Mouse (Mus musculus): ENCODE data around the gene Usp12. TPM values are rescaled to one million over a fixed set of nuclear protein-coding genes. Genes with fewer than 3 reads are reported as not detected.
A peak's percentile ranks its signal among the peaks of the same experiment; 100 is the strongest.
"Not testable (repeated sequence)": the region's sequence is repeated elsewhere in the genome, so short reads cannot be mapped to it uniquely, and the experiment has no call there.

The Usp12 gene
- polyA plus RNA-seq, 1 experiment from 2014 or later = 14.0 TPM

GRCm38 (mm10) chr5:146750958-146751357 lies 43.8 kb downstream of the Usp12 start:
- Histone ChIP-seq H3K9me3 (ENCODE audit: control insufficient read depth, low read length) (no peaks in the 10 kb centered on the region), H3K9ac (ENCODE audit: low read depth, low read length) (no peak overlapping the region), H3K4me2 (ENCODE audit: low read depth, low read length) (no peak overlapping the region), H3K27ac (replicated peaks; ENCODE audit: low read depth, low read length) (no peak overlapping the region), H3K4me3 (ENCODE audit: low read depth, low read length) (no peak overlapping the region), H3K36me3 (ENCODE audit: control insufficient read depth, insufficient read depth, low read length) (peaks cover 63% of the 10 kb centered on the region), H3K27me3 (replicated peaks; ENCODE audit: control insufficient read depth, insufficient read depth, low read length) (no peaks in the 10 kb centered on the region), H3K4me1 (ENCODE audit: control insufficient read depth, insufficient read depth, low read length) (no peaks in the 10 kb centered on the region)
- no peak for ATAC-seq (ENCODE audit: low read depth)
- DNase-seq (ENCODE audit: low spot score) = no peak
- WGBS = 84% methylated on average over 7 of the region's 7 CpGs

- no peak for DNase-seq (ENCODE audit: low spot score)
Observed at GRCm38 (mm10) chr5:146750273-146750672, 44.5 kb downstream of the Usp12 start.

GRCm38 (mm10) chr5:146749857-146750256 lies 44.9 kb downstream of the Usp12 start:
- Histone ChIP-seq H3K4me3 (ENCODE audit: low read depth, low read length) (no peak overlapping the region), H3K36me3 (ENCODE audit: control insufficient read depth, insufficient read depth, low read length) (peaks cover 62% of the 10 kb centered on the region), H3K9me3 (ENCODE audit: control insufficient read depth, low read length) (no peaks in the 10 kb centered on the region), H3K4me2 (ENCODE audit: low read depth, low read length) (no peak overlapping the region), H3K9ac (ENCODE audit: low read depth, low read length) (no peak overlapping the region), H3K4me1 (ENCODE audit: control insufficient read depth, insufficient read depth, low read length) (no peaks in the 10 kb centered on the region), H3K27ac (replicated peaks; ENCODE audit: low read depth, low read length) (no peak overlapping the region), H3K27me3 (replicated peaks; ENCODE audit: control insufficient read depth, insufficient read depth, low read length) (no peaks in the 10 kb centered on the region)
- no peak for ATAC-seq (ENCODE audit: low read depth)
- DNase-seq (ENCODE audit: low spot score) = no peak
- whole genome bisulfite sequencing = 88% methylated on average over 5 of the region's 5 CpGs

More at GRCm38 (mm10) chr5:146750273-146750672, 44.5 kb downstream of the Usp12 start:
- Histone ChIP-seq H3K36me3 (ENCODE audit: control insufficient read depth, insufficient read depth, low read length) (peaks cover 63% of the 10 kb centered on the region), H3K9ac (ENCODE audit: low read depth, low read length) (no peak overlapping the region), H3K27me3 (replicated peaks; ENCODE audit: control insufficient read depth, insufficient read depth, low read length) (no peaks in the 10 kb centered on the region), H3K4me3 (ENCODE audit: low read depth, low read length) (no peak overlapping the region), H3K4me2 (ENCODE audit: low read depth, low read length) (no peak overlapping the region), H3K9me3 (ENCODE audit: control insufficient read depth, low read length) (no peaks in the 10 kb centered on the region), H3K27ac (replicated peaks; ENCODE audit: low read depth, low read length) (no peak overlapping the region), H3K4me1 (ENCODE audit: control insufficient read depth, insufficient read depth, low read length) (no peaks in the 10 kb centered on the region)
- 87% methylated on average over 7 of the region's 7 CpGs for WGBS
- ATAC-seq (ENCODE audit: low read depth) = no peak

- no peak for ATAC-seq (ENCODE audit: low read depth)
- H3K9me3 ChIP-seq (ENCODE audit: control insufficient read depth, low read length) = no peaks in the 10 kb centered on the region
- peaks cover 61% of the 10 kb centered on the region for H3K36me3 ChIP-seq (ENCODE audit: control insufficient read depth, insufficient read depth, low read length)
- 87% methylated on average over 9 of the region's 9 CpGs for WGBS
- H3K27ac ChIP-seq (replicated peaks; ENCODE audit: low read depth, low read length) = no peak overlapping the region
- H3K9ac ChIP-seq (ENCODE audit: low read depth, low read length) = no peak overlapping the region
- no peaks in the 10 kb centered on the region for H3K27me3 ChIP-seq (replicated peaks; ENCODE audit: control insufficient read depth, insufficient read depth, low read length)
- no peak overlapping the region for H3K4me2 ChIP-seq (ENCODE audit: low read depth, low read length)
- no peaks in the 10 kb centered on the region for H3K4me1 ChIP-seq (ENCODE audit: control insufficient read depth, insufficient read depth, low read length)
- H3K4me3 ChIP-seq (ENCODE audit: low read depth, low read length) = no peak overlapping the region
- no peak for DNase-seq (ENCODE audit: low spot score)
Observed at GRCm38 (mm10) chr5:146736970-146737495, 57.8 kb downstream of the Usp12 start.

- Histone ChIP-seq H3K9ac (ENCODE audit: low read depth, low read length) (no peak overlapping the region), H3K36me3 (ENCODE audit: control insufficient read depth, insufficient read depth, low read length) (peaks cover 61% of the 10 kb centered on the region), H3K4me3 (ENCODE audit: low read depth, low read length) (no peak overlapping the region), H3K9me3 (ENCODE audit: control insufficient read depth, low read length) (no peaks in the 10 kb centered on the region), H3K4me1 (ENCODE audit: control insufficient read depth, insufficient read depth, low read length) (no peaks in the 10 kb centered on the region), H3K27ac (replicated peaks; ENCODE audit: low read depth, low read length) (no peak overlapping the region), H3K27me3 (replicated peaks; ENCODE audit: control insufficient read depth, insufficient read depth, low read length) (no peaks in the 10 kb centered on the region), H3K4me2 (ENCODE audit: low read depth, low read length) (no peak overlapping the region)
- DNase-seq (ENCODE audit: low spot score) (no peak), ATAC-seq (ENCODE audit: low read depth) (no peak)
- WGBS = 85% methylated on average over 18 of the region's 18 CpGs
Observed at GRCm38 (mm10) chr5:146736348-146736747, 58.5 kb downstream of the Usp12 start.

GRCm38 (mm10) chr5:146735054-146735453 lies 59.8 kb downstream of the Usp12 start:
- not testable (repeated sequence) for H3K4me2 ChIP-seq (ENCODE audit: low read depth, low read length); H3K9me3 ChIP-seq (ENCODE audit: control insufficient read depth, low read length); H3K9ac ChIP-seq (ENCODE audit: low read depth, low read length); H3K4me1 ChIP-seq (ENCODE audit: control insufficient read depth, insufficient read depth, low read length); H3K4me3 ChIP-seq (ENCODE audit: low read depth, low read length); ATAC-seq (ENCODE audit: low read depth); H3K27ac ChIP-seq (replicated peaks; ENCODE audit: low read depth, low read length); H3K27me3 ChIP-seq (replicated peaks; ENCODE audit: control insufficient read depth, insufficient read depth, low read length); DNase-seq (ENCODE audit: low spot score)
- peaks cover 52% of the 10 kb centered on the region for H3K36me3 ChIP-seq (ENCODE audit: control insufficient read depth, insufficient read depth, low read length)
- 86% methylated on average over 1 of the region's 9 CpGs for WGBS

GRCm38 (mm10) chr5:146733888-146734640 lies 60.7 kb downstream of the Usp12 start:
- ATAC-seq (ENCODE audit: low read depth) = no peak

GRCm38 (mm10) chr5:146733372-146733771 lies 61.4 kb downstream of the Usp12 start:
- 74% methylated on average over 7 of the region's 7 CpGs for WGBS
- ATAC-seq (ENCODE audit: low read depth) (peak; percentile 28; the same call in 1 of the 2 replicates), DNase-seq (ENCODE audit: low spot score) (no peak)
- H3K4me2 ChIP-seq (ENCODE audit: low read depth, low read length) = no peak overlapping the region
- no peaks in the 10 kb centered on the region for H3K27me3 ChIP-seq (replicated peaks; ENCODE audit: control insufficient read depth, insufficient read depth, low read length)
- no peaks in the 10 kb centered on the region for H3K4me1 ChIP-seq (ENCODE audit: control insufficient read depth, insufficient read depth, low read length)
- no peak overlapping the region for H3K9ac ChIP-seq (ENCODE audit: low read depth, low read length)
- H3K27ac ChIP-seq (replicated peaks; ENCODE audit: low read depth, low read length) = no peak overlapping the region
- H3K4me3 ChIP-seq (ENCODE audit: low read depth, low read length) = no peak overlapping the region
- H3K36me3 ChIP-seq (ENCODE audit: control insufficient read depth, insufficient read depth, low read length) = peaks cover 36% of the 10 kb centered on the region
- H3K9me3 ChIP-seq (ENCODE audit: control insufficient read depth, low read length) = no peaks in the 10 kb centered on the region

More at GRCm38 (mm10) chr5:146733888-146734640, 60.7 kb downstream of the Usp12 start:
- H3K9me3 ChIP-seq (ENCODE audit: control insufficient read depth, low read length) = no peaks in the 10 kb centered on the region
- H3K27me3 ChIP-seq (replicated peaks; ENCODE audit: control insufficient read depth, insufficient read depth, low read length) = no peaks in the 10 kb centered on the region
- no peak overlapping the region for H3K9ac ChIP-seq (ENCODE audit: low read depth, low read length)
- H3K4me2 ChIP-seq (ENCODE audit: low read depth, low read length) = no peak overlapping the region
- no peak overlapping the region for H3K4me3 ChIP-seq (ENCODE audit: low read depth, low read length)
- 72% methylated on average over 12 of the region's 12 CpGs for WGBS
- DNase-seq (ENCODE audit: low spot score) = no peak
- H3K27ac ChIP-seq (replicated peaks; ENCODE audit: low read depth, low read length) = no peak overlapping the region
- no peaks in the 10 kb centered on the region for H3K4me1 ChIP-seq (ENCODE audit: control insufficient read depth, insufficient read depth, low read length)
- H3K36me3 ChIP-seq (ENCODE audit: control insufficient read depth, insufficient read depth, low read length) = peaks cover 42% of the 10 kb centered on the region

GRCm38 (mm10) chr5:146727006-146727405 lies 67.8 kb downstream of the Usp12 start:
- Histone ChIP-seq H3K4me1 (ENCODE audit: control insufficient read depth, insufficient read depth, low read length) (no peaks in the 10 kb centered on the region), H3K4me2 (ENCODE audit: low read depth, low read length) (no peak overlapping the region), H3K4me3 (ENCODE audit: low read depth, low read length) (no peak overlapping the region), H3K36me3 (ENCODE audit: control insufficient read depth, insufficient read depth, low read length) (no peaks in the 10 kb centered on the region), H3K27me3 (replicated peaks; ENCODE audit: control insufficient read depth, insufficient read depth, low read length) (no peaks in the 10 kb centered on the region), H3K9me3 (ENCODE audit: control insufficient read depth, low read length) (no peaks in the 10 kb centered on the region), H3K27ac (replicated peaks; ENCODE audit: low read depth, low read length) (no peak overlapping the region), H3K9ac (ENCODE audit: low read depth, low read length) (no peak overlapping the region)
- DNase-seq (ENCODE audit: low spot score) (no peak), ATAC-seq (ENCODE audit: low read depth) (no peak; the same call in 1 of the 2 replicates)
- 80% methylated on average over 4 of the region's 4 CpGs for WGBS
